Mouse (Mus musculus) stomach, postnatal 0 days (tissue): ENCODE results near the gene Map2k6.

ENCODE experiments used
- CTCF ChIP-seq: IDR thresholded peaks from 2 replicates; pipeline ENCODE4 v1.5.1; 2016; ENCODE audit warnings: antibody characterized with exemption, low read depth, mild to moderate bottlenecking, moderate library complexity
- EP300 ChIP-seq: optimal IDR thresholded peaks from 2 replicates; pipeline ENCODE3; 2016; ENCODE audit warnings: antibody characterized with exemption

DNA sequence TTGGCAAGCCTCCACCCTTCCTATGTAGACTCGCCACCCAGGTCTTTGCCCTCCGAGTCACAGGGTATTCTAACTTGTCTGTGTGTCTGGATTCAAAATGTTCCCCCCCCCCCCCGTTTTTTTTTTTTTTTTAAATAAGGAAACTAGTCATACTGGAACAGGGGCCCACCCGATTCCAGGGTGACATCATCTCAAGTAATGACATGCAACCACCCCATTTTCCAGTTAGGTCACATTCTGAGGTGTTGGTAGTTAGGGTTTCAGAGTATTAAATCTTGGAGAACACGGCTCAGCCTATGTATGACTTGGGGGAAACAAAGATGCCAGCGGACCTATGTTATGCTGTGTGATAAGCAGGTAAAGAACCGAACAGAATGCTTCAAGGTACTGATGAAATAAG, 15.3 kb downstream of the Map2k6 start:
- TF ChIP-seq CTCF = no peak
- TF ChIP-seq EP300 = no peak
